Mouse (Mus musculus) ovary, adult 2 months (tissue): ENCODE measurements around the gene Olfr99. TPM values are rescaled to one million over a fixed set of nuclear protein-coding genes. Genes with fewer than 3 reads are reported as not detected.

Experiments used
- polyA plus RNA-seq: library from polyadenylated mRNA; depleted of rRNA; stranded (reverse); fragments of >200 nt; gene quantifications from 2 replicates; pipeline ENCODE4 v1.2.3, GENCODE M21; 2012; rRNA removed

The Olfr99 gene
- polyA plus RNA-seq: not detected in 2 replicates

DNA sequence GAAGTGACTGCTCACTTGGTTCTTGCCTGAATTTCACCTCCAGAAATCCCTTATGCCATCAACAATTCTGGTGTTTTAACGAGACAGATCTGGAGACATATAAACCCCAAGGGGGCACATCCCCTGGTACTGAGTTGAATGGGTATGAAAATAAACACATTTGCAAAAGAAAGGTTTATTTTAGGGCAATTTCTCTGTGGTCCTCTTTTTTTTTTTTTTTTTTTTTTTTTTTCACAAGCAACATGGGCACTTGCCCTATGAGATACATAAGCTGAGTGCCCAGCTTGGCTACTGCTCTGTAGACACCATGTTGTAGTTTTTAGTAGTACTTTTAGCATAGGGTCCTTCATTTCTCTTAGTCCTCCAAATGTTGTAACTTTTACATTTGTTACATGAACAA lies at the start of gene Olfr99:
Olfr99 (minus strand) TSS at position 101 of the 400 bp plus-strand sequence.

GRCm38 (mm10) chr17:37316954-37317353 lies 33.7 kb upstream of the Olfr99 start, which contains the start of gene Olfr102:
Gene Olfr102 (minus strand): TSS chr17:37317054.

GRCm38 (mm10) chr17:37304213-37304612 lies 21.0 kb upstream of the Olfr99 start, which contains the start of gene Olfr101:
Gene Olfr101 (minus strand): TSS chr17:37304313.

GRCm38 (mm10) chr17:37270058-37270701 lies 13.1 kb downstream of the Olfr99 start, which contains the start of gene H2-M3:
Gene H2-M3 (plus strand): TSS chr17:37270220.

DNA sequence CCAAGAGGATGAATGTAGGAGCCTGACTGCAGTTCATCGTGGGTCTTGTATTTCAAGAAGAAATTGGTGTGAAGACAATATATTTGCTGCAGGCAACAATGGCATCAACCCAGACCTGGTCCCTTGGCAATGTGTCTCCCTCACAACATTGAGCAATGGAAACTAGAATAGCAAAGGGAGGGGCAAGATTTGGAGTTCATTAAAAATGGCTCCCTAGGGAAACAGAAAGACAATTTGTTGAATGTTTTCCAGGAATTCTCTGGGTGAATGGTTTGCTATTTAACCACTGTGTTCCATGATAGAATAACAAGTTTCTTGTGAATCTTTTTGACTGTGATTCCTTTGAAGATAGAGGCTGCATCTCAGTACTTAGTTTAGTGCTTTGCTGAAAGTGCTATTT lies 19.6 kb downstream of the Olfr99 start, which contains the start of gene Olfr98:
Olfr98 (minus strand) TSS at position 124 of the 400 bp plus-strand sequence.

GRCm38 (mm10) chr17:37237230-37237629 lies 46.0 kb downstream of the Olfr99 start, which contains the start of gene Olfr97:
Gene Olfr97 (minus strand): TSS chr17:37237330.

Other genes with a start within 250 kb of the Olfr99 start
- 60.3 and 72.3 TPM in 2 replicates for gene Gabbr1, start 237.5 kb downstream of the Olfr99 start, polyA plus RNA-seq
- not detected in 2 replicates for gene Olfr90, start 195.0 kb downstream of the Olfr99 start, polyA plus RNA-seq
- gene Olfr91, start 185.2 kb downstream of the Olfr99 start, polyA plus RNA-seq: not detected in 2 replicates
- gene Olfr92, start 163.4 kb downstream of the Olfr99 start, polyA plus RNA-seq: not detected in 2 replicates
- not detected in 2 replicates for gene Olfr93, start 122.0 kb downstream of the Olfr99 start, polyA plus RNA-seq
- gene Ubd, start 89.6 kb downstream of the Olfr99 start, polyA plus RNA-seq: not detected in 2 replicates
- gene Olfr94, start 82.5 kb downstream of the Olfr99 start, polyA plus RNA-seq: not detected in 2 replicates
- gene Olfr95, start 70.3 kb downstream of the Olfr99 start, polyA plus RNA-seq: not detected in 2 replicates
- not detected in 2 replicates for gene Olfr96, start 63.3 kb downstream of the Olfr99 start, polyA plus RNA-seq
- gene Olfr97, start 46.1 kb downstream of the Olfr99 start, polyA plus RNA-seq: not detected in 2 replicates
- not detected in 2 replicates for gene Olfr98, start 19.7 kb downstream of the Olfr99 start, polyA plus RNA-seq
- gene H2-M3, start 13.2 kb downstream of the Olfr99 start, polyA plus RNA-seq: 11.7 and 12.1 TPM in 2 replicates
- not detected in 2 replicates for gene Olfr101, start 20.9 kb upstream of the Olfr99 start, polyA plus RNA-seq
- gene Olfr102, start 33.6 kb upstream of the Olfr99 start, polyA plus RNA-seq: not detected in 2 replicates
- gene Olfr103, start 56.2 kb upstream of the Olfr99 start, polyA plus RNA-seq: not detected in 2 replicates
- gene Olfr104-ps, start 76.1 kb upstream of the Olfr99 start, polyA plus RNA-seq: not detected in 2 replicates
- not detected in 2 replicates for gene Olfr105-ps, start 95.6 kb upstream of the Olfr99 start, polyA plus RNA-seq
- not detected in 2 replicates for gene Olfr106-ps, start 106.9 kb upstream of the Olfr99 start, polyA plus RNA-seq
- gene Olfr107, start 115.8 kb upstream of the Olfr99 start, polyA plus RNA-seq: not detected in 2 replicates
- not detected in 2 replicates for gene Olfr108, start 162.0 kb upstream of the Olfr99 start, polyA plus RNA-seq
- gene Olfr109, start 175.5 kb upstream of the Olfr99 start, polyA plus RNA-seq: not detected in 2 replicates
- 0.14 and 0.19 TPM in 2 replicates for gene H2-M2, start 200.1 kb upstream of the Olfr99 start, polyA plus RNA-seq
- not detected in 2 replicates for gene Olfr110, start 209.0 kb upstream of the Olfr99 start, polyA plus RNA-seq
- not detected in 2 replicates for gene Olfr111, start 224.6 kb upstream of the Olfr99 start, polyA plus RNA-seq